ENCODE assay signal across 26 mouse cellular contexts in genomic region chr3:96871070-96871469, GRCm38 (mm10). TPM values are rescaled to one million over a fixed set of nuclear protein-coding genes. Genes with fewer than 3 reads are reported as not detected.
"Had no signal": no experiment of that assay in that cellular context is flagged by ENCODE, and none has a peak within 500 bp of the region (broad histone marks: within the 10 kb centered on the region; RNA-seq: fewer than 3 reads in every experiment).

No protein-coding gene starts in this region.

- H3K4me3 ChIP-seq: liver, embryonic 15.5 days; lung, embryonic 15.5 days; megakaryocyte, embryonic 14.5 days; midbrain, embryonic 13.5 days; midbrain, embryonic 15.5 days; neural tube, embryonic 12.5 days; stomach, embryonic 15.5 days had no signal

- DNase-seq: liver, postnatal 0 days; lung, adult 2 months; lung, postnatal 14 days; lung, postnatal 36 days; right cerebral cortex, postnatal 14 days; thymus, adult 2 months; thymus, postnatal 25 days; thymus, postnatal 4 days had no signal

- H3K27me3 ChIP-seq: liver, embryonic 15.5 days; lung, embryonic 15.5 days; megakaryocyte, embryonic 14.5 days; midbrain, embryonic 13.5 days; midbrain, embryonic 15.5 days; neural tube, embryonic 12.5 days; stomach, embryonic 15.5 days had no signal

- H3K9me3 ChIP-seq: liver, embryonic 15.5 days; lung, embryonic 15.5 days; megakaryocyte, embryonic 14.5 days; midbrain, embryonic 13.5 days; midbrain, embryonic 15.5 days; neural tube, embryonic 12.5 days; stomach, embryonic 15.5 days had no signal

- H3K4me1 ChIP-seq: liver, embryonic 15.5 days; lung, embryonic 15.5 days; megakaryocyte, embryonic 14.5 days; midbrain, embryonic 13.5 days; midbrain, embryonic 15.5 days; neural tube, embryonic 12.5 days; stomach, embryonic 15.5 days had no signal

- H3K27ac ChIP-seq: liver, embryonic 15.5 days; lung, embryonic 15.5 days; macrophage; midbrain, embryonic 13.5 days; midbrain, embryonic 15.5 days; neural tube, embryonic 12.5 days; stomach, embryonic 15.5 days; stomach, postnatal 0 days had no signal

RNA-seq across cellular contexts. Expression of gene Gja5, which starts 33.4 kb away (rescaled TPM):
- total RNA-seq: megakaryocyte progenitor cell, adult 5-6 weeks; monocyte, adult 5-6 weeks; neutrophil, adult 5-6 weeks had no signal
- polyA plus RNA-seq: macrophage had no signal

RNA-seq across cellular contexts. Expression of gene Cd160, which starts 41.9 kb away (rescaled TPM):
- total RNA-seq: midbrain, postnatal 0 days had no signal
- polyA plus RNA-seq: testis, adult 2 months had no signal

RNA-seq across cellular contexts. Expression of gene Pdzk1, which starts 42.0 kb away (rescaled TPM):
- total RNA-seq: megakaryocyte progenitor cell, adult 5-6 weeks; monocyte, adult 5-6 weeks had no signal
- polyA plus RNA-seq: macrophage; midbrain, embryonic 13.5 days; neural tube, embryonic 12.5 days; neural tube, embryonic 14.5 days had no signal

RNA-seq across cellular contexts. Expression of gene Gja8, which starts 54.8 kb away (rescaled TPM):
- total RNA-seq: megakaryocyte progenitor cell, adult 5-6 weeks; monocyte, adult 5-6 weeks; neutrophil, adult 5-6 weeks had no signal
- polyA plus RNA-seq: liver, embryonic 15.5 days; liver, postnatal 0 days; lung, adult 2 months; lung, postnatal 0 days; macrophage; midbrain, embryonic 11.5 days; midbrain, embryonic 13.5 days; spleen, adult 2 months; stomach, embryonic 15.5 days; stomach, postnatal 0 days had no signal
